Mouse (Mus musculus) ovary, adult 18-20 months (tissue): ENCODE measurements around the gene Letmd1.
"Not testable (repeated sequence)": the region's sequence is repeated elsewhere in the genome, so short reads cannot be mapped to it uniquely, and the experiment has no call there.

Source experiments
- DNase-seq: peaks from one replicate; pipeline ENCODE4 v3.0.0; 2022; ENCODE audit warnings: low spot score, mixed read lengths

The Letmd1 gene

DNA sequence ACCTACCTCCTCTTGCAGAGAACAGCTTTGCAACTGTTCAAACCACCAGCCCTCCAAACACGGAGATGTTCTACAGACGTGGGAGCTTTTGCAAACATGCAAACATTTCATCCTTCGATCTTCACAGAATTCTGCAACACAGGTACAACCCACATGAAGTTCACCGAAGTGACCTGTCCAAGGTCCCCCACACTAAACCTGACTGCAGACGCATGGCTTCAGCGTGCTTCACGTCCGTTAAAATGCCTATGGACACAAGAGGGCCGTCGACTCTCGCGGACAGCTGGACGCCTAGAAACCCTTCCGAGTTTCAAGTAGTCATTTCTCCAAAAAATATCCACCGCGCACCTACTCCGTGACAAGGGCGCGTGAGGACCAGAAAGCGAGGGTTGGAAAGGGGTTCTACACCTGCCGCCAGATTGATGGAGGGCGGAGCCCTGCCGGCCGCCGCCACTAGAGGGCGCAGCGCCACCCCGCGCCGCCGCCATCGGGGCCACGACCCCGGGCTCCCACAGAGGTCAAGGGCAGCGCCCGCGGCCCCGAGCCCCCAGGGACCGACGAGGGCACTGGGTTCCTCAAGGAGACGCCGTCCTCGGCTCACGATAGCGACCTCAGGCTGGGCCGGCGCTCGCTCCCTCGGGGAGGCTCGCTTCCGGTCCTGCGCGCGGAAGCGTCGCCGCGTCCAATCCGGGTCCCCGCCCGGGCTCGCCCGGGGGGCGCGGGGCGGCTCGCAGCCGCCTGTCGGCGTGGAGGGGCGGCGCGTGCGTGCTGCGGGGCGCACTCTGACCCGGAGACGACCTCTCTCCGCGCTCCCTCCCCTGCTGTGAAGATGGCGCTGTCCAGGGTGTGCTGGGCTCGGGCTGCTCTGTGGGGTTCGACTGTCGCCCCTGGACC, at the start of gene Letmd1:
Letmd1 (plus strand) TSS at position 729 of the 894 bp plus-strand sequence.
- peak; percentile 83 for DNase-seq

DNA sequence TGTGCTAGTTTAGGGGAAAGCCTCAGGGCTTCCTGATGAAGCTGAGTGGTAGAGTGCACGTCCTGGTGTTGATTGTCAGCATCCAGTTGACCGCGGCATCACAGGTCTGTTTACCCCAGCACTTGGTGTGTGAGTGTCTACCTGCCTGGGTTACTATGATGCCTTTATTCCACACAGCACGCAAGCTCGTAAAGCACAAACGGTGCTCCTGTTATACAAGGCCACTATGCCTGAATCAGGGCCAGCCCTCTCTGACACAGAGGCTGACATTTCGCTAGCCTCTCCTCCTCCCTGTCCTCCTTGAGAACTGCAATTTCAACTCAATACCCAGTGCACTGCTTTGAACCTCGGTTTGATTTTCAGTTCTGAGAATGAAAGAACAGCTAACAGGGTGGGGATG, 49.5 kb upstream of the Letmd1 start:
- DNase-seq, result no peak

DNA sequence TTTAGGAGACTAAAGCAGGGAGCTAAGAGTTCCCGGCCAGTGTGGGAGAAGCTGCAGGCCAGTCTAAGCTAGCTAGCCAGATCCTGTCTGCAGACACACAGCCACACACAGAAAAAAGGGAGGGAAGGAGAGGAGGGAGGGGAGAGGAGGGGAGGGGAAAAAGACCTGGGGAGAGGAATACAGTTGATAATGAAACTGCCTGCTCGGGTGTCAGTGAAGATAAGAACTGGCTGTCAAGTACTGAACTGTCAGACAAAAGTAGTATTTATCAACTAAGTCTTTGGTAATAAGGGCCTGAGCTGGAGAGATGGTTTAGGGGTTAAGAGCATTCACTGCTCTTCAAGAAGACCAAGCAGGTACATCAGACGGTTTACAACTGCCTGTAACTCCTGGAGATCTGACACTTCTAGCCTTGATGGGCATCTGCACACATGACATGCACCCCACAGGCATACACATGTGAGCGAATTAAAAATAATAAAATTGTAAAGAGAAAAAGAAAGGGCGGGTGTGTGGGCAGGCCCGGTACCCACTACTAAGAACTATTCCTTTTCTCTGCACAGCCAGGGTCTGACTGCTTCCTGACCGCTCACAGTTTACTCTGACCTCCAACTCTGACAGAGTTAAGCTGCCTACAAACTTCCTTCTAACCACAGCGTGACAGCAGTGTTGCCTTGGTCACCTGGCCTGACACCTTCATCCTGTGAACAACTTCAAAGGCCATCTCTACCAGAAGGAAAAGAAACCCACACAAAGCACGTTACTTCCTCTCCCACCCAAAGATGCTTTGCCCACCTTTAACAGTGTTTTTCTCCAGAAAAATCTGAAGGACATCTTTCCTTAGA, 48.7 kb upstream of the Letmd1 start:
- DNase-seq, result no peak

DNA sequence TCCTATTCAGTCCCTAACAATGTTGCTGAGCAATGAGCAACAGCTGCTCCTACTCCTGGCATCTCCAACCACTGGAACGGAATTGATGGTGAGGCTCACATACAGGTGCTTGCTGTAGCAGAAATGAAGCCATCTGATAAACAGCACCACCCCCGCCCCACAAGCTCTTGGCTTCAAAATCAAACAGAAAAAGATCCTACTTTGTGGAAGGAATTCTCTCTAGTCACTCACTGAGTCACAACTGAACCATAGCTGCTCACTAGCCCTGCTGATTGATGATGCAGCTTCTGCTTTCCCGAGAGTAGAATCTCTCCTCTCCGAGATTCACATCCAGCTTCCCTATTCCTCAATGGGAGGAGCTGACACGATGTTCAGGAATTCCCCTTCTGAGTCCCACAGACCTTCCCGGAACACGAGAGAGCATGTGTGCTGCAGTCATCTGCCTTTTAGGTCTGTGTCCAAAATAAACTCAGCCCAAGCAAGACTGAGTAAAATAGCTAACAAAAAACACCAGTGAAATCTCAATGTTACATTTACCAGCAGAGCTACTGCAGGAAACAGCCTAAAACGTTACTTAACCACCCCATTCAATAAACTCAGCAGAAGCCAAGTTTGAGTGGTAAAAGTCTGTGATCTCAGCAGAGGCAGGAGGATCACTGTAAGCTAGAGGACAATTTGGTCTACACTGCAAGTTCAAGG, 47.6 kb upstream of the Letmd1 start:
- no peak for DNase-seq

DNA sequence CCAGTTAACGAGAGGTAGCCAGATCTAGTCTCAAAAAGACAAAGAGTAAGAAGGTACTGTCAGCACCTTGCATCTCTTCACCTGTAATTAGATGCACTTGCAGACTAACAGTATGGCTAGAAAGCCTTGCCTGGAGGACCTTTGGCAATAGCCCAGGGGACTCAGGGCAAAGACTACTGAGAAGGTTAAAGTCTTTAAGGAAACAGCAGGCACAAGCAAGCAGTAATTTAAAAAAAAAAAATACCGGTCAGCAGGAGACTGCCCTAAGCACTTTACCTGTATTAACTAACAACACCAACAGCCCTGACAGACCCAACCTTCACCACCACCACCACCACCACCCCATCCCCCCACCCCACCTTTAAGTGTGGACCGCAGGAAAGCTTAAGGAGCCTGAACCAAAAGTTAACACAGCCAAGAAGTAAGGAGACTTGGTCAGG, 47.0 kb upstream of the Letmd1 start, which contains the start of gene Gm5475:
Gm5475 (plus strand) TSS at position 390 of the 440 bp plus-strand sequence.
- not testable (repeated sequence) for DNase-seq

DNA sequence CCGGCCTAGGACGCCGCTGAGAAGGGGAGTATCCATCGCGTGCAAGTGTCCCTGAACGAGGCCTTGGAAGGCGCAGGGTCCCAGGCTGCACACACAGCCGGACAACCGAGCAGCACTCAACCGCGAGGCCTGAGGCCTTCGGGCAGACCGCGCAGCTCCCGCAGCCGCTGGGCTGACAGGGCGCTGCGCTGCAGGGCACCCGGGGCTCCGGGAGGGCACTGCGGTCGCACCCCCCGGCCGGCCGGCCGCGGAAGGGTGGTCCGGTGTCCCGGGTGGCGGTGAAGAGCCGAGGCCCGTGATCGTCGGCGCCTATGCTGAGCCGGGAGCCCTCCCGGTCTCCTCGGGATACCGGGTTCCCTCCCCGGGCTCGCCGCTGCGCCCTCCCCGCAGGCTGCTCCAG, 46.3 kb upstream of the Letmd1 start:
- DNase-seq, result no peak

DNA sequence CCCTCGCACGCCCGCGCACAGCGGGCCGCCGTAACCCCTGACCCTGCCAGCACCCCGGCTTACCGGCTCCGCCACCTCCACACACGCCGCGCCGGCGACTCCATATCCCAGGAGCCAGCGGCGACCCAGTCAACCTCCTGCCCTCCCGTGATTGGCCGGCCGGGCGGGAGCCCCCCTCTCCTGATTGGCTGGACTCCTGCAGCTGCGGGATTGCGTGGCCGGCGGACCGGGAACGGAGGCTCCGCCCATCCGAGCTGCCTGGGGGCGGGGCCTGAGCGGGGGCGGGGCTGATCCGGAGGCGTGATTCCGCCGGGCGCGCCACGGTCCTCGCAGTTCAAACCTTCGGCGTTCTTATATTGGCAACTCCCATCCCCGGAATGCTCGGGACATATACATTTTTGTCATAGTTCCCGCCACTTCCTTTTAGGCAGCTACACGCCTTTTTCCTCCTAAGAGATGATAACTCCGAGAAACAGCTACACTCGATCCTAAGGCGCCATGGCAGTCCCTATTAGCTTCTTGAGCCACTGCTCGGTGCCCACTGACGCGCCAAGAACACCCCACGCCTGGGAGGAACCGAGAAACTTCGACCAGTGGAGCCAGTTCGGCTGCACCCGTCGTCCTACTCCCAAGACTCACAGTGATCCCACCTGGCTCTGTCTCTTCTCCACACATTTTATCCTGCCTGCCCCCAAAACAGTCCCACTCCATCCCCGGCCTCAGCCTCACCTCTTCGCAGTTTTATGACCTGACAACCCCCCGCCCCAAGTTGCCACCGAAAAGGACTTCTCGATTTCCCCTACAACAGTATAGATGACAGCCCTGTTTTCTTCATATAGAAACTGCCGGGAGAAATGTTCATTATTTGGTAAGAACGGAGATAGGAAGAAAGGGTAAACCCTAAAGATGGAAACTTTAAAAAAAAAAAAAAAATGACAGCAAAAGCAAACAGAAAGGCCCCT, 45.6 kb upstream of the Letmd1 start:
- peak; percentile 96 for DNase-seq

DNA sequence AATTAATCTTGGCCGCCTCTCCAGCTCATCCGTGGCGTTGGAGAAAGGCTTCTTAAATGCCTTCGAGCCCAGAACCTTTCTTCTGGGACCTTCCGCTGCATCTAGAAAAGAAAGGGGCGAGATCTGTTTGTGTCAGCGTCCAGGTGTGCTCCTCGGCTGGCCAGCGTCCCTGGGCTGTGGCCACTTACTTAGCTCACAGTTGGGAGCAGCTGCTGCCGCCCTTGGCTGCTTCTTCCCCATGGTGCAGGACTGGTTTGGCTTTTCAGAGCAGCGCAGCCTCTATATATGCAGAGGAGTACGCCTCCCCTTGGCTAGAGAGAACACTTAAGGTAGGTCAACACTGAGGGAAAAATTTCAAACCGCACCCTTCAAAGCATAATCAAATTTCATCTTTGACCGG, 44.9 kb upstream of the Letmd1 start:
- DNase-seq, result no peak

DNA sequence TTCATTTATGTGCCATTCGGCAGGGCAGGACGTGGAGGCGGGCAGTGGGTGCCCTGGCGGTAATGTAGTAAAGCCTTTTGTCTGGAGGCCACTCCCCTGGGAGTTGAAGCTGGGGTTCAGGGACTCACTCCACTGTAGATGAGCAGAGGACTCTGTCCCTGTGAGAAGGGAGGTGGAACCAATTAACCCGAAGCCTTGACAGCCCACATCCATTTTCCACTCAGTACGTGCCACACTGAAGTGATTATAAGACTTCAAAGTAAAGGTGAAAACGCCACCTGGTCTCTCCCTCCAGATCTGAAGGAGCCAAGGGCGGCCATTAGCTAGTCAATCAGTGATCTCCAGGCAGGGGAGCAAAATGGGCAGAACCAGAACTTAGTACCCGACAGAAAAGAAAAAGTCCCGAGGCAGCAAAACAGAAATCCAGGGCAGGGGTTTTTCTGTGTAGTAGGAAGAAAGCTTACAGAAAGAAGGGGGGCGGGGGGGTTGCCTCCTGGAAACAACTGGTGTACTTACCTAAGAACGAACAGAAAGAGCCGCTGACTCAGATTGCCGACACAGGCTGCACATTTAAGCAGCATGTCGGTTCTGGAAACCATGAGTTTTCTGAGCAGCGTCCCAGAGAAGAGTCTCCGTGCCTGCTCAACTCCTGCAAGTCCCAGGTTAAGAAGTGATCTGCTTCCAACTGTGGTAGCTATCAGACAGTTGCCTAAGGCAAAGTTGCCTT, 44.3 kb upstream of the Letmd1 start, which contains the start of gene Slc11a2:
Slc11a2 (minus strand) TSS at position 677 of the 727 bp plus-strand sequence.
- no peak for DNase-seq

DNA sequence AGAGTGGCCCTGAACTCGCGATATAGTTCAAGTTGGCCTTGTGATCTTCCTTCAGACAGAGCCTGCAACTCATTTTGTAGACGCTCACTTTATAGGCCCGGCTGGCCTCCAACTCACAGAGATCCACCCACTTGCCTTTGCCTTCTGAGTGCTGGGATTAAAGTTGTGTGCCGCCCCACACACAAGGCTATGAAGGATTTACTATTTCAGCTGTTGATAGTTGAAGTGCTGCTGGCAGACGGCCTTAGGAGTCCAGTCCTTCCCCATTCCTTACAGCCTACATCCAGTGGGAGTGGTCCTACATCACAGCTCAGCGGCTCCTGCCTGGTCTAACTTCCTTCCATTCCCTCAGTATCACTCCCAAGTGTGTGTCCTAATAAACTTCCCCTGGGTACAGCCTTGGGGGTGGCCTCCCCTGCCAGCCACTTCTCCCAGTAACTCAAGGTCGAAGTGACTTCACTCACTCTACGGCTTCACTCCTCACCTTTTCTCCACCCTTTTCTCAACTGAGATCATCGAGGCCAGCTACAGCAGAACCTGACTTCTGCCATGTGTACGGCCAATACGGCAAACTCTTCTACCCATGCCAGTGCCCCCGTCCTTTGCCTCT, 40.4 kb upstream of the Letmd1 start:
- peak; percentile 75 for DNase-seq

DNA sequence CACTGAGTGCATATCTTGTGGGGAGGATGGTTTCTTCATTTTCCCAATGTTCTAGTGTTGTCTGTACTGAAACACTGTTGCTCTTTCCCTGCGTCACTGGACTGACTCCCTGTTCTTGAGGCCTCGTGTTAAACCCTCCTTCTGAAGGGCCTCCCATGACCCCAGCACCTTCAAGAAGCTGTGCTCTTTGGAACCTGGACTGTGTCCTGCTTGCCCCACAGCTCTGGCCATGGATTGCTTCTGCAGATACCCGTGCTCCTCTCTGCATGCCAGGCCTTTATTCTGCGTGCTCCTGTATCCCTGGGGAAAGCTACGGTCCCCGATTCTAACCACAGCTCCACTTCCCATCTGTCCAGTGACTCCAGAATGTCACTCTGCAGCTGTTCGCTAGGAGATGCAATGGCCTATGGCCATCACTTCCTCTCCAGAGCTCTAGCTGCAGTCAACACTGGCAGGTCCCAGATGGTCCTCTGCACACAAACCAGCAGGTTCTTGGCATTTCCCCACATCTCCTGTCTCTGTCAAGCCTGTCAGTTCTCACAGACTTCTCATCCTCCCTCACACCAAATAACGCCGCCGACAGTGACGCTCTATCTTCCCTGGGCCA, 38.8 kb upstream of the Letmd1 start:
- DNase-seq, result no peak

DNA sequence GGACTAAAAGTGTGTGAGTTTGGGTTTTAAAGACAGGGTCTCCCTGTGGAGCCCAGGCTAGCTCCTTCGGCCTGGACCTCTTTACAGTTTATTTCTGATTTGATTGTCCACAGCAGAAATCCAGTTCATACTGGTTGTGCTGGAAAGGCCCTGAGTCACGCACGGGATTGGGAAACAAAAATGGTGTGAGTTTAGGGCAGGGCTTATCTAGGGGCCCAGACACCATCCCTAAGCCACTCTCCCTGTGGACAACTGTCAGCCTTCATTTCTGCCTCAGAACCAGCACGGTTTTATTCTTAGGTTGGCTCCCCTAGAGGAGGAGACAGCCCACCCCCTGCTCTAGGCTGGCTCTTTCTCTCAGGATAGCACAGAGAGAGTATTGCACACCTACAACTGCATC, 35.6 kb upstream of the Letmd1 start:
- DNase-seq, result no peak

DNA sequence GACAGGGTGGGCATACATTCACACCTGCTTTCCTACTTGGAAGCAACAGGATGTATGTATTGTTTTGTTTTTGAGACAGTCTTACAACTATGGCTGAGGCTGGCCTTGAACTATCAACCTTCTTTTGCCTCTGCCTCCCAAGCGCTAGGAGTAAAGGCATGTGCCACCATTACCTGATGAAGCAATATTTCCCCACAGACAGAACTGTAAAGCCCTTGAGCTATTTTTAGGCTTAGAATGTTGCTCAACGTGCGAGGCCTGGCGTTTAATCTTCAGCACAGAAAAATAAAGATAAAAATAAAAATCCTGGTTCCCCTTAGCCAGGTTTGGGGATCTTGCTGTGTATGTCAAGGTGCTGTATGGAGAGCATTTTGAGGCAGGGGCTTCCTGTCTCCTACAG, 32.7 kb upstream of the Letmd1 start:
- no peak for DNase-seq

DNA sequence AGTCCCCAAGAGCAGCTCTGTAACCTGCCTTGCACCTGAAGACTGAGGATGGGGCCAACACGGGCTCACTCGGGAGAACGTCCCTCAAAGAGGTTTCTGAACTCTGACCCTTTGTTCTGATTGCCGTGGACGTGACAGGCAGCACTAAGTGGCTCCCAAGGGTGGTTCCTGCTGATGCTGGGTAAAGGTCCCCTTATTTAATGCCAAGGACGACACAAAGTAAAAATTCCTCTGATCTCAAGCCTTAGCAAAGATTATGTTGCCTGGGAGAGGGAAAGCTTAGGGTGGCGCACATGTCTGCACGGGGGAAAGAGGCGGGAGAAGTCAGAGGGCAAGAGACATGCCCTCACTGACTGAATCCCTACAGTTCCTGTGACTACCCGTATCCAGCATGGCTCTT, 32.3 kb upstream of the Letmd1 start:
- no peak for DNase-seq

DNA sequence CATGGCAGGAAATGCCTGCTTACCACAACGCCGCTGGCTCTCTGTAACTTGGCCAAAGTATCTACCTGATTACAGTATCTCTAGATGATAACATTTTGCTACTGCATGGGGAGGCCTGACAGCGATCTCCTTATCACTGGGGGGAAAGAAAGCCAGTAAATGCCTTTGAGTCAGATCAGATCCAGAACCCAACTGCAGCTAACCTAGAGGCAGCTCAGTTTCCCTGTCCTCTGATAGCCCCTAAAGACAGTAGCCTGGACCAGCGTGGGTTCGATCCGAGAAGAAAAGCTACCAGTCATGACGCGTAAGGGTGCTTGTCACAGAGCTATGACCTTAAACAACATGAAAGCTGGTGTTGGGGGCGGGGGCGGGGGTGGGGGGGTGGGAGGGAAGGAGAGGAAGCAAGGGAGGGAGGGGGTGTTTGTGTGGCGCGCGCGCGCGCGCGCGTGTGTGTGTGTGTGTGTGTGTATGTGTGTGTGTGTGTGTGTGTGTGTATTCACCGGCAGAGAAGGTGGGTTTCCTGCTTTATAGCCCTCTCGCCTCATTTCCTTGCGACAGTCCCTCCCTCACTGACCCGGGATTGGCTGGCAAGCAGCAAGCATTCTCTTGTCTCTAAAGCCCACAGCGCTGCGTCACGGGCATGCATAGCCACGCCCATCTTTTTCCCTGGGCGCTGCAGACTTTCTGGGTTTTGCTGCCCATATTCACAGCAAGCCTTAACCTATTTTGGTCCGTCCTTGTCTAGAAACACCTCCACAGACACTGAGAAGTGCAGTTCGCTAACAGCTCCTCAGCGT, 25.5 kb upstream of the Letmd1 start:
- DNase-seq, result peak; percentile 86

DNA sequence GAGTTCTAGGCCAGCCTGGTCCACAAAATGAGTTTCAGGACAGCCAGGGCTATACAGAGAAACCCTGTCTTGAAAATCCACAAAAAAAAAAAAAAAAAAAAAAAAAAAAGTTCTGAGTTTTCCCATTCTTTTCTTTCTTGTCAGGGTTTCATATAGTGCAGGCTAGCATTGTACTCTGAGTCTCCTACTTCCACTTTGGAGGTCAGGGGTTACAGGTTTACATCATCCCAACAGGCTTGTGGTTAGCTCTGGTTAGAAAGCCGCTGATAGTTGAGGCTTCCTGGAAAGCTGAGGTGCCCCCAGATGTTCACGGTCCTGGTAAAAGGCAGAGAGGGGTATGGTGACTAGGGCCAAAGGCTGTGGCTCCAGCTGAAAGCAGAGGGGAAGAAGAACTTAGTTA, 21.9 kb upstream of the Letmd1 start:
- DNase-seq, result no peak

DNA sequence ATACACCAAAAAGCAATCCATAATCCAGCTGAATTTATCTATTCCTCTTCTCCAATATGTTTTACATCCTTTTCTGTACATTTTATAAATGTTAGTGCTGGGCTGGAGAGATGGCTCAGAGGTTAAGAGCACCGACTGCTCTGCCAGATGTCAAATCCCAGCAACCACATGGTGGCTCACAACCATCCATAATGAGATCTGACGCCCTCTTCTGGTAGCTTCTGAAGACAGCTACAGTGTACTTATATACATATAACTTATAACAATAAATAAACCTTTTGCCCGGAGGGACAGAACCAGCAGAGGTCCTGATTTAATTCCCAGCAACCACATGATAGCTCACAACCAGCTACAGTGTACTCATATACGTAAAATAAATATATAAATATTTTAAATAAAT, 20.3 kb upstream of the Letmd1 start:
- DNase-seq, result no peak

DNA sequence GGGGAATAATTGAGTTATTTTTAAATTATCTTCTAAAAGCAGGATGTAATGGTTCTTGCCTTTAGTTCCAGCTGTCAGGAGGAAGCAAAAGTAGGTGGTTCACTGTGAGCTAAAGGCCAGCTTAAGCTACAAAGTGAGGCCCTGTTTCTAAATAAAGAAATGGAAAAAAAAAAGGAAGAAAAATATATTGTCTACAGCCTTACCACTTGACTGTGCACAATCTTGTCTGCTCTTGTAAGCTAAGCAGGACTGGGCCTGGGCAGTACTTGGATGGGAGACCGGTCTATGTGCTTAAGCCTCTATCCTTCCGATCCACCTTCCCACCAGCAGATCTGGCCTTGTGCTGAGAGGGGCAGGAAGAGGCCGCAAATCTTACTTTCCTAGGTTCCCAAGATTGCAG, 19.3 kb upstream of the Letmd1 start:
- no peak for DNase-seq

DNA sequence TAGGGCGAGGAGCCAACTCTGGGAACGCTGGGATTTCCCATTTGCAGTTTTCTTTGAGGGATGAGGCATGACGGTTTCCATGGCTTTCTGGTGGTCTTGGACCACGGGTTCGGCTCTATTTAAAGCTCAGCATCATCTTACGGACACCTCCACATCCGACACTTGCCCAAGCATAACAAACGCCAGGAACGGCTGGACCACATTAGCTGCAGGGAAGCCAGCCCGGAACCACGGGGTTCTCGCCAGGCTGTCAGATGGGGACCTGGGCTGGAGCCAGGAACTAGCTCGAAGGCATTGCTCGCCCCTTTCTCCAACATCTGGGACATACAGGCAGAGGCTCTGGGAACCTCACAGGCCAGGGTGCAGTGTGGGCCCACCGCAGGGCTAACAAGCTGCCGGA, 17.6 kb upstream of the Letmd1 start:
- no peak for DNase-seq
